Mouse (Mus musculus) layer of hippocampus, adult 2 months (tissue): ENCODE data around the gene Tmx2. TPM values are rescaled to one million over a fixed set of nuclear protein-coding genes. Genes with fewer than 3 reads are reported as not detected.

Experiments
- DNase-seq, 2 experiments: peaks; one replicate each; pipeline ENCODE4 v3.0.0; 2022; ENCODE audit warnings: low spot score in 2 of 2
- H3K27ac ChIP-seq: fragments of 200-600 bp; 2 replicates; pipeline ENCODE4 v1.8.1; 2022
- H3K4me3 ChIP-seq: fragments of 200-600 bp; 2 replicates; pipeline ENCODE4 v1.8.1; 2022; ENCODE audit warnings: mild to moderate bottlenecking
- CTCF ChIP-seq: fragments of 200-600 bp; conservative IDR thresholded peaks from 2 replicates; pipeline ENCODE4 v1.8.1; 2022; ENCODE audit warnings: antibody characterized with exemption, mild to moderate bottlenecking, moderate library complexity
- total RNA-seq, 2 experiments: library from RNA; stranded (reverse); gene quantifications; 2 replicates each; pipeline ENCODE4 v1.2.3; 2021

Tmx2 gene
- total RNA-seq, 2 experiments from 2014 or later = 231 to 240 TPM

DNA sequence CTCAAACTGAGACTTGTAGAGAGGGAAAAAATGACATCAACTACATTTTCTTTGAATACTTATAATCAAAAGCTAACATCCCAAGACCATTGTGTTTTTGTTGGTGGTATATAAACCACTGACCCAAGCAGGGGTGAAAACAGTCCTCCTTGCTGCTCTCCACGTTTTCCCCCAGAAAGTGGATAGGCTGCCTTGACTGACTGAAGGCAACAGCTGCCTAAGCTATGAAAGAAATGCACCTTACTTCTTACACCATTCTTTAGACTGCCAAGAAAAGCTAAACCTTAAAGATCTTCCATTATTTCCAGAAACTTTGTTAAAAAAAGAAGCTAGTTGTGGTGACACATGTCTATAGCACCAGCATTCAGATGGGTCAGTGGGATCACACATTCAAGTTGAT is 32.8 kb downstream of the Tmx2 start:
- DNase-seq = no peak

DNA sequence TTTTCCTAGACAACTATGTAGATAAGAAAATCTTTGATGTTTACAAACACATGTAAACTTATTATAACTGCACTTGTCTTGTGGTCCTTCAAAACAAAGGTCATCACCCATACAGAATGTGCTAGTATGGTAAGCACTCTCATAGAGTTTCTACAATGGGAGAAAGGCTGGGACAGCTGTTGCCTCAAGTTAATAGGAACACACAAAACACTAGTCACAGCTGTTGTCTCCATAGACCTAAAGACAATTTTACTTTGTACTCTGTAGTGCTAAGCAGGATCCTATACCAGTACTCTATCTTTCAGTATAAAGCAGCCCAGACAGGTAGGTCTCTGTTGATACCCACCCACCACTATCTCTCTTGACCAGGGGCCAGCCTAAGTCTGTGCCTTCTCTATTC is 38.1 kb downstream of the Tmx2 start:
- no peak for TF ChIP-seq CTCF
- DNase-seq = no peak
- Histone ChIP-seq H3K4me3 (no peak overlapping the region), H3K27ac (no peak overlapping the region)

More for the DNA sequence above, 32.8 kb downstream of the Tmx2 start:
- no peak for TF ChIP-seq CTCF
- H3K27ac ChIP-seq = no peak overlapping the region
- no peak overlapping the region for H3K4me3 ChIP-seq

GRCm38 (mm10) chr2:84638428-84639220 is 40.3 kb downstream of the Tmx2 start:
- no peak for TF ChIP-seq CTCF
- no peak overlapping the region for H3K4me3 ChIP-seq
- no peak for DNase-seq
- H3K27ac ChIP-seq = peak overlapping the region; percentile 95

GRCm38 (mm10) chr2:84637452-84638165 is 41.3 kb downstream of the Tmx2 start:
- DNase-seq = no peak

GRCm38 (mm10) chr2:84636231-84636741 is 42.7 kb downstream of the Tmx2 start:
- no peak for DNase-seq
- TF ChIP-seq CTCF = no peak
- H3K4me3 ChIP-seq = peak overlapping the region; percentile 3; the same call in 1 of the 2 replicates
- peak overlapping the region; percentile 95 for H3K27ac ChIP-seq

More at GRCm38 (mm10) chr2:84637452-84638165, 41.3 kb downstream of the Tmx2 start:
- peak overlapping the region; percentile 95 for H3K27ac ChIP-seq
- no peak overlapping the region for H3K4me3 ChIP-seq
- TF ChIP-seq CTCF = no peak

- no peak for TF ChIP-seq CTCF
- Histone ChIP-seq H3K27ac (peak overlapping the region; percentile 95), H3K4me3 (peak overlapping the region; percentile 20; the same call in 1 of the 2 replicates)
- DNase-seq = peak; percentile 60 to 88
Measured at GRCm38 (mm10) chr2:84635611-84636010, 43.3 kb downstream of the Tmx2 start.

GRCm38 (mm10) chr2:84634934-84635482 is 43.9 kb downstream of the Tmx2 start:
- no peak for DNase-seq
- Histone ChIP-seq H3K27ac (peak overlapping the region; percentile 95), H3K4me3 (peak overlapping the region; percentile 20; the same call in 1 of the 2 replicates)
- TF ChIP-seq CTCF = 0 out of 2 replicates have a peak, but pooled peaks have one; percentile 13

- no peak for TF ChIP-seq CTCF
- DNase-seq = no peak
- peak overlapping the region; percentile 70 for H3K27ac ChIP-seq
- no peak overlapping the region; the same call in 1 of the 2 replicates for H3K4me3 ChIP-seq
Measured at GRCm38 (mm10) chr2:84634006-84634405, 44.9 kb downstream of the Tmx2 start.

DNA sequence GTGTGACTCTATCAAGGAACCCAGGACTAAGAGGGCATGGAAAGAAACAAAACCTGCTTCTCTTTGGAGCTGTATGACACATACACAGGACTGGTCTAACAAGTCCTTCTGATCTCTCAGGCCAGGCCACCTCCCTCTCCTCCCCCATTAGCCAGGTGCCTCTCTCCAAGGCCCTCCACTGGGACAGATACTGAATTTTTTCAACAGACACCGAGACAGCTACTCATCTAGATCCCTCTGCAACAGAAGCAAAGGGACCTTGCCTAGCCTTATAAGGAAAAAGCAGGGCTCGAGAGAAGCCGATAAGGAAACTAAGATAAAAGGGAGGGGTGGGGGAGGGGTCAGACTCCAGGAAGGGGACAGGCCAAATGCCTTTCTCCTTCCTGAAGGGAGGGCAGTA is 45.9 kb downstream of the Tmx2 start:
- DNase-seq = no peak
- Histone ChIP-seq H3K27ac (peak overlapping the region; percentile 70), H3K4me3 (no peak overlapping the region)
- TF ChIP-seq CTCF = no peak

DNA sequence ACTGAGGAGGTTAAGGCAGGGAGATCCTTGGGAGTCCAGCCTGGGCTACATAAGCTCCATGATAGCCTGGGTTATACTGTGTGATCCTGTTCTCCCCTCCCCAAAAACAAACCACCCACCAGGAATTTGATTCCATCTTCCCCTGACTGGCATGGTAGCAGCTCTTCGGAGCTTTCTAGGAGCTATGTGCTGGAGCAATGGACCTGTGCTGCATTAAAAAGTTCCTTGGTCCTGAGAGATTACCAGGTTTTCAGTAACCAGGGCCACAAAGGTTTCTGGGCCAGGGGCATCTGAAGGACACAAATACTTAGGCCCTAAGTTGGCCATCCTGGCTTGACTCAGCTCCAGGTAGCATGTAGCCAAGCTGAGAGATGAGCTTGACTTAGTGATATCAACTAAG is 46.9 kb downstream of the Tmx2 start:
- no peak for TF ChIP-seq CTCF
- DNase-seq = no peak
- no peak overlapping the region for H3K4me3 ChIP-seq
- H3K27ac ChIP-seq = peak overlapping the region; percentile 70; the same call in 1 of the 2 replicates

GRCm38 (mm10) chr2:84627036-84627435 is 51.9 kb downstream of the Tmx2 start:
- H3K4me3 ChIP-seq = no peak overlapping the region
- TF ChIP-seq CTCF = no peak
- no peak for DNase-seq
- no peak overlapping the region for H3K27ac ChIP-seq

GRCm38 (mm10) chr2:84626366-84626975 is 52.5 kb downstream of the Tmx2 start:
- Histone ChIP-seq H3K27ac (no peak overlapping the region), H3K4me3 (no peak overlapping the region)
- DNase-seq = no peak
- no peak for TF ChIP-seq CTCF
